Mouse (Mus musculus) lung, embryonic 16.5 days (tissue): ENCODE measurements around the gene Gpha2. TPM values are rescaled to one million over a fixed set of nuclear protein-coding genes. Genes with fewer than 3 reads are reported as not detected.

Experiments
- ATAC-seq: fragments of 200-750 bp; cut with Nextera tagmentation; 2 replicates; pipeline ENCODE4 v1.8.0; 2017; ENCODE audit warnings: low read depth, mild to moderate bottlenecking, moderate library complexity
- H3K27ac ChIP-seq: fragments of 300-500 bp; sonication (generic); 2 replicates; pipeline ENCODE4 v1.5.1; 2014; ENCODE audit warnings: mild to moderate bottlenecking, control low read depth, low read length
- H3K27me3 ChIP-seq: fragments of 300-500 bp; sonication (generic); 2 replicates; pipeline ENCODE4 v1.6.1; 2014; ENCODE audit warnings: low read depth, low read length, mixed read lengths; ENCODE audit not compliant: control insufficient read depth, insufficient read depth
- H3K36me3 ChIP-seq: fragments of 300-500 bp; sonication (generic); 2 replicates; pipeline ENCODE4 v1.6.1; 2014; ENCODE audit warnings: low read length; ENCODE audit not compliant: control insufficient read depth, insufficient read depth
- H3K4me1 ChIP-seq: fragments of 300-500 bp; sonication (generic); replicated peaks from 2 replicates; pipeline ENCODE4 v1.6.1; 2014; ENCODE audit warnings: low read length, mixed read lengths; ENCODE audit not compliant: control insufficient read depth, insufficient read depth
- H3K4me2 ChIP-seq: fragments of 300-500 bp; sonication (generic); 2 replicates; pipeline ENCODE4 v1.6.1; 2014; ENCODE audit warnings: low read depth, low read length, control low read depth
- H3K4me3 ChIP-seq: fragments of 300-500 bp; sonication (generic); 2 replicates; pipeline ENCODE4 v1.5.1; 2014; ENCODE audit warnings: mild to moderate bottlenecking, low read length, control low read depth
- H3K9ac ChIP-seq: fragments of 300-500 bp; sonication (generic); 2 replicates; pipeline ENCODE4 v1.6.1; 2014; ENCODE audit warnings: low read length, control low read depth
- H3K9me3 ChIP-seq: fragments of 300-500 bp; sonication (generic); 2 replicates; pipeline ENCODE4 v1.6.1; 2016; ENCODE audit warnings: low read length; ENCODE audit not compliant: control insufficient read depth
- WGBS: fragments of 180-500 bp; shearing (Covaris S2); extraction: QIAGEN DNeasy Blood & Tissue Kit; methylation state at CpG from one replicate; pipeline ENCODE4 v1.1.7; 2014; 5-methylcytosine and 5-hydroxymethylcytosine counted together
- polyA plus RNA-seq: library from polyadenylated mRNA; unstranded; fragments of >200 nt; fragmentation: Nextera tagmentation; extraction: Ambion mirVana; gene quantifications from 2 replicates; pipeline ENCODE4 v1.2.1, GENCODE M21; 2015

Gpha2 gene
- polyA plus RNA-seq, 1 experiment from 2014 or later, result 0.63 TPM

DNA sequence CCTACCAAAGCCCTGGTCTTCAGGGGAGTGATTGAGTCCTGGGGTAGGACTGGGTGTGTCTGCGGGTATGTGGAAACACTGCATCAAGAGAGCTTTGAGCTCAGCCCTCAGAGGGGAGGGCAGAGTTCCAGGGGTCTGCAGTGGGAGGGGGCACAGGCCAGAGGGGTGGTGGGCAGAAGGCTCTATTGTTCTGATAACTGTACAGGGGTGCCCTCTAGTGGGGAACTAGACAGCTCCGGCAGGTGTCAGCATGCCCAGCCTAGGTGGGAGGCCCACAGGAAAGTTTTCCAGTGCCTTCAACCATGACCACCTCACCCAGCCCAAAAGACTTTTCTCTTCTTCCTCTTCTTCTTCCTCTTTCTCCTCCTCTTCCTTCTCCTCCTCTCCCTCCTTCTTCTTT is 34.2 kb downstream of the Gpha2 start:
- Histone ChIP-seq H3K36me3 (peaks cover 41% of the 10 kb centered on the region), H3K9me3 (no peaks in the 10 kb centered on the region; the same call in 1 of the 2 replicates), H3K4me3 (no peak overlapping the region), H3K27me3 (no peaks in the 10 kb centered on the region), H3K4me1 (no peaks in the 10 kb centered on the region), H3K27ac (no peak overlapping the region), H3K9ac (no peak overlapping the region), H3K4me2 (no peak overlapping the region)
- 68% methylated on average over 2 of the region's 2 CpGs for WGBS
- ATAC-seq, result 0 out of 2 replicates have a peak, but pooled peaks have one; percentile 8

DNA sequence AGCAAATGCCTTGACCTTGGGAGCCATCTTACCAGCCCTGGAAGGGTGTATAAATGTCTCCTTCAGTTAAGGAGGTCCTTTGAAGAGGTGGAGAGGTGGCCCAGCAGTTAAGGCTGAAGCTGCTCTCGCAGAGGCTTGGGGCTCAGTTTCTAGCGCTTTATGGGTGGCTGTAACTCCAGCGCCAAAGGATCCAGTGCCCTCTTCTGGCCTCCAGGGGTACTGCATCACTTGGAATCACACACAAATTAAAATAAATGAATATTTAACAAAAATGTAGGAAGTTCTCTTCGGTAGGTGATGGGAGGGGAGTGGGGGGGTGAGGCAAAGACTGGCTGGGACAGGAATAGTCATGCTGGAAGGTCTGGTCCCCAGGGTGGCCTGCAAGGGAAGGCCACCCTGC is 34.8 kb downstream of the Gpha2 start:
- Histone ChIP-seq H3K27me3 (no peaks in the 10 kb centered on the region), H3K4me2 (no peak overlapping the region), H3K27ac (no peak overlapping the region), H3K4me3 (no peak overlapping the region), H3K9me3 (no peaks in the 10 kb centered on the region; the same call in 1 of the 2 replicates), H3K9ac (no peak overlapping the region), H3K36me3 (peaks cover 37% of the 10 kb centered on the region), H3K4me1 (no peaks in the 10 kb centered on the region)
- WGBS, result 81% methylated on average over 4 of the region's 4 CpGs
- no peak for ATAC-seq

DNA sequence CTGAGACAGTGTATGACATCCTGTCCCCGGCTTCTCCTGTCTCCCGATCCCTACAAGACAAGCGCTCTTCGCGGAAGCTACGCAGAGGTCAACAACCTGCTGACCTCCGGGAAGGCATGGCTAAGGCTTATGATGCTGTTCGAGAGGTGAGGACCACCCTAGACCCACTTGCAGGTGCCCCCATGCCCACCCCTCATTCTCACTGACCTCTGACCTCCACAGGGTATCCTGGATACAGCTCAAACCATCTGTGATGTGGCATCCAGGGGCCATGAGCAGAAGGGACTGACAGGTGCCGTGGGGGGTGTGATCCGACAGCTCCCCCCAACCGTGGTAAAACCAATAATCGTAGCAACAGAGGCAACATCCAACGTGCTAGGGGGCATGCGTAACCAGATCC is 35.2 kb downstream of the Gpha2 start:
- Histone ChIP-seq H3K9ac (no peak overlapping the region), H3K27ac (no peak overlapping the region), H3K4me3 (no peak overlapping the region), H3K36me3 (peaks cover 34% of the 10 kb centered on the region), H3K4me2 (no peak overlapping the region), H3K9me3 (no peaks in the 10 kb centered on the region; the same call in 1 of the 2 replicates), H3K4me1 (no peaks in the 10 kb centered on the region), H3K27me3 (no peaks in the 10 kb centered on the region)
- no peak for ATAC-seq
- 91% methylated on average over 14 of the region's 14 CpGs for WGBS

DNA sequence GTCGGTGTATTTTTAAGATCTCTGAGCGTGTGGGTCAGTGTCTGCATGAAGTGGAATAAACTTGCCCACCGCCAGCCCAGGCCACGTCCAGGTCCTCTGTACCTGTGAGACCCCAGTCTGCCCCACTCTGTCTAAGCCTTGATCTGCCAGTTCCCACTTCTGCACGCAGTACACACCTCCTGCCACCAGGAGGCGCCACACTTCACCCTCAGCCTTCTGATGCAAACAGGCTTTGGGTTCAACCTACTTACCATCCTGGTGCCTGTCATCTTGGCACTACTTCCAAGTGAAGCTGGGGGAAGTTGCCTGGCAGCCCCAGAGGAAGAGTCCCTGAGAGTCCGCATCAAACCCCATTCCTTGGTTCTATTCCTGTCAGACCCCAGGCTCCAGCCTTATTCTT is 36.0 kb downstream of the Gpha2 start:
- Histone ChIP-seq H3K36me3 (peaks cover 25% of the 10 kb centered on the region), H3K4me2 (no peak overlapping the region), H3K27ac (no peak overlapping the region), H3K4me1 (no peaks in the 10 kb centered on the region), H3K4me3 (no peak overlapping the region), H3K27me3 (no peaks in the 10 kb centered on the region), H3K9me3 (no peaks in the 10 kb centered on the region; the same call in 1 of the 2 replicates), H3K9ac (no peak overlapping the region)
- 61% methylated on average over 7 of the region's 7 CpGs for WGBS
- no peak for ATAC-seq

DNA sequence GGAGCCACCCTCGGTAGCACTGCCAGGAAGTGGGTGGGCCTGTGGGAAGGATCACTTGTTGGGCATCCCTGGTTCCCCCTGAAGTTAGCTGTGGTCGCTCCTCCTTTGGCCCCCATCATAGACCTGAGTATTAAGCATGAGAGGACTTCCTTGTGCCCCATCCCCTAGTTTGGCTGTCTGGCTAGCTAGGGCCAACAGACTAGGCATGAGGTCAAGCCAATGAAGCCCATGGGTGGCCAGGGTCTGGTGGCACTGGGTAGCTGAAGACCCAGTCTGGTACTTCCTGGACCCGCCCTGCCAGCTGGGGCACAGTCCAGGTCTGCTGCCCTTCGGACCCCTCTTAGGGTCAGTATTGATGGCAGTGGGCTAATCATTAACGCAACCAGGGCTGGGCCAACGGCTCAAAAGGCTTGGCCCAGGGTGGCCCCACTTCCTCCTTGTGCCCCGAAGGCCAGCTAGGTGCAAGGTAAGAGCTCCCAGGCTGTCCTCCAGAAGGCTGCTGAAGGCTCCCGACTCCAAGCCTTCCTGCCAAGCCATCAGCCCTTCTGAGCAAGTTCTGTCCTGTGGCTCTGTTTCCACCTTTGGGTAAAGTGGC is 36.8 kb downstream of the Gpha2 start:
- peaks cover 22% of the 10 kb centered on the region for H3K36me3 ChIP-seq
- H3K9me3 ChIP-seq, result no peaks in the 10 kb centered on the region; the same call in 1 of the 2 replicates
- peaks cover under 1% of the 10 kb centered on the region; the same call in 1 of the 2 replicates for H3K4me1 ChIP-seq
- H3K4me3 ChIP-seq, result no peak overlapping the region
- no peak for ATAC-seq
- H3K27ac ChIP-seq, result no peak overlapping the region
- H3K4me2 ChIP-seq, result no peak overlapping the region
- H3K9ac ChIP-seq, result no peak overlapping the region
- 73% methylated on average over 8 of the region's 8 CpGs for WGBS
- H3K27me3 ChIP-seq, result no peaks in the 10 kb centered on the region

DNA sequence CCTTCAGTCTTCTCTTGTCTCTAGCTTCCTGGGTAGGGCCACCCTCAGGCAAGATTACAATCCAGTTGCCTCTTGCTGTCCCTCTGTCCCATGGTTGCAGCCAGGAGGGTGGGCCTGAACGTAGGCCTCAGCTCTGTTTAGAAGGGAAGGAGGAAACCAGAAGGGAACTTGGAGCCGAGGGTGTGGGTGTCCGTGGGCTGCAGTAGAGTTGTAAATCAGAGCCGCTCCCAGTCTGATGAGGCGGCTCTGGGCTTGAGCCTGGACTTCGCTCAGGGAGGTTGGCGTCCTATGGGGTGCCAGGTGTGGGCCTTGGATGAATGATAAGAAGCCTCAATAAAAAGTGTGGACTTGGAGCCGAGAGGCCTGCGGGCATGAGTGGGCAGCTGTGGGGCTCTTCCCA is 38.0 kb downstream of the Gpha2 start:
- Histone ChIP-seq H3K9ac (0 out of 2 replicates have a peak overlapping the region, but pooled peaks have one; percentile 19), H3K4me2 (no peak overlapping the region), H3K9me3 (no peaks in the 10 kb centered on the region; the same call in 1 of the 2 replicates), H3K27ac (no peak overlapping the region), H3K27me3 (no peaks in the 10 kb centered on the region), H3K36me3 (peaks cover 14% of the 10 kb centered on the region), H3K4me1 (peaks cover 6% of the 10 kb centered on the region), H3K4me3 (no peak overlapping the region)
- WGBS, result 77% methylated on average over 9 of the region's 9 CpGs
- no peak for ATAC-seq

DNA sequence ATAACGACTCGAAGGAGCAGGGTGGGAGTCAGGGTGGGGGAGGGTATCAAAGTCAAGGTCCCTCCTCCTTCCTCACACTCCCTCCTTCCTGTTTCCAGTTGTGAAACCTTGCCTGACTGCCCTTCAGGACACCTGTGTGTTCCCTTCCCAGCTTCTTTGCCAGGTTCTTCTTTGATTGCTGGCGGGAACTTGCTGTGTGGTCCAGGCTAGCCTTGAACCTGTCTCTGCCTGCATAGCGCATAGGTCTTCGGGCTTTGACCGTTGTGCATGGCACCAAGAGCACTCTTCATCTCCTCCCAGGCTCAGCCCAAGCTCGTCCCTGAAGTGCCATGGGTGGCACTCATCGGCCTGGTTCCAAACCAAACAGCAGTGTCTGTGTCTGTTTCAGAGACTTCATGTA is 38.8 kb downstream of the Gpha2 start:
- Histone ChIP-seq H3K4me1 (peaks cover 6% of the 10 kb centered on the region), H3K4me3 (no peak overlapping the region), H3K9me3 (no peaks in the 10 kb centered on the region; the same call in 1 of the 2 replicates), H3K9ac (no peak overlapping the region), H3K36me3 (peaks cover 14% of the 10 kb centered on the region), H3K4me2 (no peak overlapping the region), H3K27me3 (no peaks in the 10 kb centered on the region), H3K27ac (no peak overlapping the region)
- ATAC-seq, result no peak
- 79% methylated on average over 8 of the region's 8 CpGs for WGBS

DNA sequence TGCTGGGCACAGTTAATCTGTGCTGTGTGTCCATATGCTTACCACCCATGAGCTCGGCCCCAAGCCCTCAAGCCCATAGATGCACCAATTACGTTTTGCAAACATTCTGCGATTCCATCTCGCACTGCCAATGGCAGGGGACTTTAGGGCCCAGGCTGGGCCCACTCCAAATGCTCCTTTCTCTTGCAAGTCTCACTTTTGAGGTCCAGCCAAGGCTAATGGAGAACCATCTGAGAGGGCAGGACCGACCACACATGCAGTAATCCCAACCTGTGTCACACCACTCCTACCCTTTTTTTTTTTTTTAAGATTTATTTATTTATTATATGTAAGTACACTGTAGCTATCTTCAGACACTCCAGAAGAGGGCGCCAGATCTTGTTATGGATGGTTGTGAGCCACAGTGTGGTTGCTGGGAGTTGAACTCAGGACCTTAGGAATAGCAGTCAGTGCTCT is 39.6 kb downstream of the Gpha2 start:
- 59% methylated on average over 6 of the region's 6 CpGs for WGBS
- Histone ChIP-seq H3K4me1 (peaks cover 6% of the 10 kb centered on the region), H3K27ac (no peak overlapping the region), H3K4me2 (no peak overlapping the region), H3K9me3 (no peaks in the 10 kb centered on the region; the same call in 1 of the 2 replicates), H3K4me3 (no peak overlapping the region), H3K9ac (no peak overlapping the region), H3K36me3 (peaks cover 10% of the 10 kb centered on the region), H3K27me3 (no peaks in the 10 kb centered on the region)
- no peak for ATAC-seq

DNA sequence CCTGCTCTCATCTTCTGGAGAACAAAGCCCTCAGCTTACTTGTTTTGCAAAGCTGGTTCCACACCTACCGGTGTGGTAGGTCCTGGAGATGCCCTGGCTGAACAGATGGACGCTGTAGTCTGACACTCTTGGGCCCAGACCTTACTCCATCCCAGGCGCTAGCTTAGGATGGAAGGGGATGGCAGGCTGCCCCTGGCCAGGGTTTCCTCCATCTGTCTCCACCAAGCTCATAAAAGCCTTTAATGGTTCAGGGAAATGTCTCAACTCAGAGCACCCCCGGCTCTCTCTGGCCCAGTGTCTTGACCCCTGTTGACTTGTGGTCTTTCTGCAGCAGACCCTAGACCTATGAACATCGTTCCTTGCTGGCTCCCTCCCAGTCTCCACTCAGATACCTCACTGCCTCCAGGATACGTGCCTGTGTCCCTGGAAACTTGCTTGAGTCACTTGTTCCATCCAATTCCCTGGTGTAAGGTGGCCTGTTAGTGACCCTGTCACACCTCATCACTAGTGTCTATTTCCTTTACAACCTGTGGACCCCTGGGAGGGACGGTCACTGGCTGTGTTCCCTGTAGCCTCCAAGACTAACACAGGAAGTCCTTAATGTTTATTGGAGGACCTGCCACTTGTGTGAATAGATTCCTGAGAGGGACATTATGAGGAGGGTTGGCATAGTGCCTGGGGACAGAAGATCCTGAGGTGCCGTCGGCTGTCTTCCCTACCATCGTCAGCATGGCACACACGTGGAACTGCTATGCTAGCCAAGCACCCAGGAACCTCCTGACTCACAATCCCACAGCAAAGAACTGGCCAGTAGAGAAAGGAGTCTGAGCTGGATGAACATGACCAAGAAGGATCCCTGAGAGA is 41.4 kb downstream of the Gpha2 start:
- no peak overlapping the region for H3K4me2 ChIP-seq
- H3K27ac ChIP-seq, result no peak overlapping the region
- H3K9ac ChIP-seq, result no peak overlapping the region; the same call in 1 of the 2 replicates
- peaks cover 6% of the 10 kb centered on the region for H3K4me1 ChIP-seq
- no peaks in the 10 kb centered on the region for H3K36me3 ChIP-seq
- peak; percentile 15; the same call in 1 of the 2 replicates for ATAC-seq
- H3K27me3 ChIP-seq, result no peaks in the 10 kb centered on the region
- 45% methylated on average over 11 of the region's 11 CpGs for WGBS
- no peak overlapping the region for H3K4me3 ChIP-seq
- H3K9me3 ChIP-seq, result no peaks in the 10 kb centered on the region
